Mouse (Mus musculus) Muller cell, postnatal 12 days (primary cell): ENCODE results near the gene Olfr1080.
"Not testable (repeated sequence)": the region's sequence is repeated elsewhere in the genome, so short reads cannot be mapped to it uniquely, and the experiment has no call there.

Source experiments
- DNase-seq: peaks from one replicate; pipeline ENCODE4 v3.0.0-alpha.2; 2015; ENCODE audit errors: inconsistent ontology term

The Olfr1080 gene

GRCm38 (mm10) chr2:86558135-86558534, at the start of gene Olfr1080:
TSS of gene Olfr1080 (minus strand) at chr2:86558235.
- not testable (repeated sequence) for DNase-seq

- DNase-seq, result not testable (repeated sequence)
These were observed 40.8 kb upstream of the Olfr1080 start, which contains the start of gene Olfr1082 for GRCm38 (mm10) chr2:86598866-86599265. TSS of gene Olfr1082 (minus strand) at chr2:86598966.

- no peak for DNase-seq
These were observed 15.7 kb downstream of the Olfr1080 start, which contains the start of gene Olfr1079 for GRCm38 (mm10) chr2:86542380-86542779. TSS of gene Olfr1079 (minus strand) at chr2:86542480.

GRCm38 (mm10) chr2:86530991-86531390, 27.0 kb downstream of the Olfr1080 start:
- DNase-seq, result no peak

- DNase-seq, result no peak
These were observed 49.9 kb downstream of the Olfr1080 start, which contains the start of gene Olfr1076 for GRCm38 (mm10) chr2:86508161-86508560. TSS of gene Olfr1076 (plus strand) at chr2:86508461.
